Mouse (Mus musculus): Measurements from ENCODE around the gene B2m. TPM values are rescaled to one million over a fixed set of nuclear protein-coding genes. Genes with fewer than 3 reads are reported as not detected.

B2m gene
- polyA plus RNA-seq, 1 experiment from 2014 or later = 2,179 TPM

GRCm38 (mm10) chr2:122171292-122171691, 23.8 kb downstream of the B2m start:
- no peak for ATAC-seq
- no peak for TF ChIP-seq CTCF (IDR thresholded peaks at IDR 0.05; ENCODE audit: low read depth)
- Histone ChIP-seq H3K27me3 (replicated peaks; ENCODE audit: control insufficient read depth, insufficient read depth, low read length) (no peaks in the 10 kb centered on the region), H3K4me3 (ENCODE audit: low read depth, low read length) (no peak overlapping the region), H3K9me3 (ENCODE audit: control insufficient read depth) (no peaks in the 10 kb centered on the region), H3K27ac (ENCODE audit: low read depth, low read length) (no peak overlapping the region), H3K4me2 (replicated peaks; ENCODE audit: low read depth) (no peak overlapping the region), H3K9ac (ENCODE audit: low read depth, low read length) (no peak overlapping the region), H3K36me3 (ENCODE audit: control insufficient read depth, insufficient read depth) (no peaks in the 10 kb centered on the region), H3K4me1 (replicated peaks; ENCODE audit: control insufficient read depth, insufficient read depth, low read length) (no peaks in the 10 kb centered on the region)
- WGBS = 76% methylated on average over 6 of the region's 6 CpGs

- Histone ChIP-seq H3K4me3 (ENCODE audit: low read depth, low read length) (no peak overlapping the region), H3K9ac (ENCODE audit: low read depth, low read length) (no peak overlapping the region), H3K36me3 (ENCODE audit: control insufficient read depth, insufficient read depth) (no peaks in the 10 kb centered on the region), H3K9me3 (ENCODE audit: control insufficient read depth) (no peaks in the 10 kb centered on the region), H3K27ac (ENCODE audit: low read depth, low read length) (no peak overlapping the region), H3K4me2 (replicated peaks; ENCODE audit: low read depth) (no peak overlapping the region), H3K4me1 (replicated peaks; ENCODE audit: control insufficient read depth, insufficient read depth, low read length) (no peaks in the 10 kb centered on the region), H3K27me3 (replicated peaks; ENCODE audit: control insufficient read depth, insufficient read depth, low read length) (no peaks in the 10 kb centered on the region)
- no peak for TF ChIP-seq CTCF (IDR thresholded peaks at IDR 0.05; ENCODE audit: low read depth)
- ATAC-seq = no peak
- WGBS = 94% methylated on average over 2 of the region's 2 CpGs
Observed at GRCm38 (mm10) chr2:122172188-122172587, 24.7 kb downstream of the B2m start.

- no peak overlapping the region for H3K9ac ChIP-seq (ENCODE audit: low read depth, low read length)
- H3K27ac ChIP-seq (ENCODE audit: low read depth, low read length) = no peak overlapping the region
- TF ChIP-seq CTCF (IDR thresholded peaks at IDR 0.05; ENCODE audit: low read depth) = no peak
- ATAC-seq = no peak
- H3K4me1 ChIP-seq (replicated peaks; ENCODE audit: control insufficient read depth, insufficient read depth, low read length) = no peaks in the 10 kb centered on the region
- no peak overlapping the region for H3K4me2 ChIP-seq (replicated peaks; ENCODE audit: low read depth)
- H3K36me3 ChIP-seq (ENCODE audit: control insufficient read depth, insufficient read depth) = no peaks in the 10 kb centered on the region
- no peaks in the 10 kb centered on the region for H3K27me3 ChIP-seq (replicated peaks; ENCODE audit: control insufficient read depth, insufficient read depth, low read length)
- H3K9me3 ChIP-seq (ENCODE audit: control insufficient read depth) = no peaks in the 10 kb centered on the region
- no peak overlapping the region for H3K4me3 ChIP-seq (ENCODE audit: low read depth, low read length)
- WGBS = 69% methylated on average over 8 of the region's 8 CpGs
Observed at GRCm38 (mm10) chr2:122180051-122180822, 32.8 kb downstream of the B2m start.

- Histone ChIP-seq H3K27me3 (replicated peaks; ENCODE audit: control insufficient read depth, insufficient read depth, low read length) (no peaks in the 10 kb centered on the region), H3K27ac (ENCODE audit: low read depth, low read length) (no peak overlapping the region), H3K4me3 (ENCODE audit: low read depth, low read length) (no peak overlapping the region), H3K36me3 (ENCODE audit: control insufficient read depth, insufficient read depth) (no peaks in the 10 kb centered on the region), H3K9me3 (ENCODE audit: control insufficient read depth) (no peaks in the 10 kb centered on the region), H3K4me1 (replicated peaks; ENCODE audit: control insufficient read depth, insufficient read depth, low read length) (no peaks in the 10 kb centered on the region), H3K9ac (ENCODE audit: low read depth, low read length) (no peak overlapping the region), H3K4me2 (replicated peaks; ENCODE audit: low read depth) (no peak overlapping the region)
- no peak for TF ChIP-seq CTCF (IDR thresholded peaks at IDR 0.05; ENCODE audit: low read depth)
- ATAC-seq = no peak
- 91% methylated on average over 4 of the region's 4 CpGs for WGBS
Observed at GRCm38 (mm10) chr2:122185086-122185485, 37.6 kb downstream of the B2m start.

GRCm38 (mm10) chr2:122186106-122186505, 38.6 kb downstream of the B2m start, which contains the start of the genes Patl2 and Terb2:
Gene Patl2 (minus strand): TSS chr2:122186189.
Gene Terb2 (plus strand): TSS chr2:122186272.
- no peaks in the 10 kb centered on the region for H3K4me1 ChIP-seq (replicated peaks; ENCODE audit: control insufficient read depth, insufficient read depth, low read length)
- no peak within 1 kb of the TSS for H3K4me2 ChIP-seq (replicated peaks; ENCODE audit: low read depth)
- no peak within 1 kb of the TSS for H3K9ac ChIP-seq (ENCODE audit: low read depth, low read length)
- no peak within 1 kb of the TSS for H3K27ac ChIP-seq (ENCODE audit: low read depth, low read length)
- no peaks in the 10 kb centered on the region for H3K27me3 ChIP-seq (replicated peaks; ENCODE audit: control insufficient read depth, insufficient read depth, low read length)
- H3K4me3 ChIP-seq (ENCODE audit: low read depth, low read length) = no peak within 1 kb of the TSS
- TF ChIP-seq CTCF (IDR thresholded peaks at IDR 0.05; ENCODE audit: low read depth) = no peak
- H3K9me3 ChIP-seq (ENCODE audit: control insufficient read depth) = no peaks in the 10 kb centered on the region
- H3K36me3 ChIP-seq (ENCODE audit: control insufficient read depth, insufficient read depth) = no peaks in the 10 kb centered on the region
- no peak for ATAC-seq
- 84% methylated on average over 17 of the region's 17 CpGs for WGBS

- Histone ChIP-seq H3K27me3 (replicated peaks; ENCODE audit: control insufficient read depth, insufficient read depth, low read length) (no peaks in the 10 kb centered on the region), H3K9me3 (ENCODE audit: control insufficient read depth) (no peaks in the 10 kb centered on the region), H3K27ac (ENCODE audit: low read depth, low read length) (no peak overlapping the region), H3K36me3 (ENCODE audit: control insufficient read depth, insufficient read depth) (no peaks in the 10 kb centered on the region), H3K9ac (ENCODE audit: low read depth, low read length) (no peak overlapping the region), H3K4me2 (replicated peaks; ENCODE audit: low read depth) (no peak overlapping the region), H3K4me1 (replicated peaks; ENCODE audit: control insufficient read depth, insufficient read depth, low read length) (no peaks in the 10 kb centered on the region), H3K4me3 (ENCODE audit: low read depth, low read length) (no peak overlapping the region)
- 57% methylated on average over 3 of the region's 3 CpGs for WGBS
- TF ChIP-seq CTCF (IDR thresholded peaks at IDR 0.05; ENCODE audit: low read depth) = no peak
- ATAC-seq = peak; percentile 81
Observed at GRCm38 (mm10) chr2:122186751-122187150, 39.3 kb downstream of the B2m start.
